Mouse (Mus musculus): Measurements from ENCODE around the gene Rgs8. TPM values are rescaled to one million over a fixed set of nuclear protein-coding genes. Genes with fewer than 3 reads are reported as not detected.

Rgs8 gene
- polyA plus RNA-seq, 1 experiment from 2014 or later: 0.14 TPM

GRCm38 (mm10) chr1:153697581-153698251 lies 44.9 kb downstream of the Rgs8 start:
- no peak for ATAC-seq (ENCODE audit: borderline replicate concordance, extremely low read depth, low FRiP score, low TSS enrichment)
- Histone ChIP-seq H3K4me3 (no peak overlapping the region), H3K36me3 (no peaks in the 10 kb centered on the region), H3K27me3 (peaks cover 4% of the 10 kb centered on the region; the same call in 1 of the 2 replicates), H3K4me1 (no peaks in the 10 kb centered on the region), H3K27ac (no peak overlapping the region), H3K9ac (no peak overlapping the region), H3K4me2 (no peak overlapping the region), H3K9me3 (no peaks in the 10 kb centered on the region)
- 70% methylated on average over 16 of the region's 16 CpGs for WGBS

- Histone ChIP-seq H3K4me1 (peaks cover 2% of the 10 kb centered on the region; the same call in 1 of the 2 replicates), H3K27me3 (peaks cover 4% of the 10 kb centered on the region; the same call in 1 of the 2 replicates), H3K9me3 (no peaks in the 10 kb centered on the region), H3K4me3 (no peak overlapping the region), H3K4me2 (no peak overlapping the region), H3K27ac (no peak overlapping the region), H3K36me3 (no peaks in the 10 kb centered on the region), H3K9ac (no peak overlapping the region)
- no peak for ATAC-seq (ENCODE audit: borderline replicate concordance, extremely low read depth, low FRiP score, low TSS enrichment)
- 58% methylated on average over 7 of the region's 7 CpGs for WGBS
These were observed 45.7 kb downstream of the Rgs8 start for GRCm38 (mm10) chr1:153698311-153699084.

GRCm38 (mm10) chr1:153700448-153701063 lies 47.7 kb downstream of the Rgs8 start:
- Histone ChIP-seq H3K9ac (no peak overlapping the region), H3K36me3 (no peaks in the 10 kb centered on the region), H3K4me3 (no peak overlapping the region), H3K27me3 (peaks cover 4% of the 10 kb centered on the region; the same call in 1 of the 2 replicates), H3K9me3 (no peaks in the 10 kb centered on the region), H3K4me1 (peaks cover 9% of the 10 kb centered on the region), H3K27ac (no peak overlapping the region), H3K4me2 (no peak overlapping the region)
- ATAC-seq (ENCODE audit: borderline replicate concordance, extremely low read depth, low FRiP score, low TSS enrichment): no peak
- 79% methylated on average over 11 of the region's 11 CpGs for WGBS

- peaks cover 4% of the 10 kb centered on the region; the same call in 1 of the 2 replicates for H3K27me3 ChIP-seq
- 76% methylated on average over 1 of the region's 1 CpGs for WGBS
- no peak for ATAC-seq (ENCODE audit: borderline replicate concordance, extremely low read depth, low FRiP score, low TSS enrichment)
- no peaks in the 10 kb centered on the region for H3K36me3 ChIP-seq
- H3K4me3 ChIP-seq: no peak overlapping the region
- peaks cover 9% of the 10 kb centered on the region for H3K4me1 ChIP-seq
- H3K27ac ChIP-seq: no peak overlapping the region
- no peak overlapping the region for H3K9ac ChIP-seq
- no peaks in the 10 kb centered on the region; the same call in 1 of the 2 replicates for H3K9me3 ChIP-seq
- H3K4me2 ChIP-seq: no peak overlapping the region
These were observed 48.6 kb downstream of the Rgs8 start for GRCm38 (mm10) chr1:153701461-153701860.

- no peak for ATAC-seq (ENCODE audit: borderline replicate concordance, extremely low read depth, low FRiP score, low TSS enrichment)
- 73% methylated on average over 8 of the region's 8 CpGs for whole genome bisulfite sequencing
- no peaks in the 10 kb centered on the region; the same call in 1 of the 2 replicates for H3K9me3 ChIP-seq
These were observed 49.5 kb downstream of the Rgs8 start for GRCm38 (mm10) chr1:153702166-153702852.

GRCm38 (mm10) chr1:153702853-153703410 lies 50.1 kb downstream of the Rgs8 start:
- Histone ChIP-seq H3K36me3 (no peaks in the 10 kb centered on the region), H3K9me3 (no peaks in the 10 kb centered on the region; the same call in 1 of the 2 replicates), H3K4me1 (peaks cover 9% of the 10 kb centered on the region), H3K9ac (no peak overlapping the region), H3K4me2 (no peak overlapping the region), H3K27ac (no peak overlapping the region), H3K4me3 (no peak overlapping the region), H3K27me3 (peaks cover 4% of the 10 kb centered on the region; the same call in 1 of the 2 replicates)
- WGBS: 60% methylated on average over 8 of the region's 8 CpGs
- no peak for ATAC-seq (ENCODE audit: borderline replicate concordance, extremely low read depth, low FRiP score, low TSS enrichment)

More at GRCm38 (mm10) chr1:153702166-153702852, 49.5 kb downstream of the Rgs8 start:
- Histone ChIP-seq H3K4me2 (no peak overlapping the region), H3K9ac (no peak overlapping the region), H3K4me1 (peaks cover 9% of the 10 kb centered on the region), H3K27ac (no peak overlapping the region), H3K36me3 (no peaks in the 10 kb centered on the region), H3K27me3 (peaks cover 4% of the 10 kb centered on the region; the same call in 1 of the 2 replicates), H3K4me3 (no peak overlapping the region)

GRCm38 (mm10) chr1:153703445-153703991 lies 50.7 kb downstream of the Rgs8 start:
- no peak overlapping the region for H3K4me2 ChIP-seq
- H3K4me3 ChIP-seq: no peak overlapping the region
- H3K36me3 ChIP-seq: no peaks in the 10 kb centered on the region
- no peak overlapping the region for H3K27ac ChIP-seq
- no peak overlapping the region for H3K9ac ChIP-seq
- WGBS: 11% methylated on average over 12 of the region's 12 CpGs
- H3K27me3 ChIP-seq: peaks cover 4% of the 10 kb centered on the region; the same call in 1 of the 2 replicates
- peaks cover 9% of the 10 kb centered on the region for H3K4me1 ChIP-seq
- no peak for ATAC-seq (ENCODE audit: borderline replicate concordance, extremely low read depth, low FRiP score, low TSS enrichment)
- no peaks in the 10 kb centered on the region; the same call in 1 of the 2 replicates for H3K9me3 ChIP-seq

- H3K27me3 ChIP-seq: peaks cover 4% of the 10 kb centered on the region; the same call in 1 of the 2 replicates
- no peak overlapping the region for H3K27ac ChIP-seq
- no peak overlapping the region for H3K9ac ChIP-seq
- no peaks in the 10 kb centered on the region for H3K36me3 ChIP-seq
- ATAC-seq (ENCODE audit: borderline replicate concordance, extremely low read depth, low FRiP score, low TSS enrichment): no peak
- H3K4me1 ChIP-seq: peaks cover 9% of the 10 kb centered on the region
- no peaks in the 10 kb centered on the region; the same call in 1 of the 2 replicates for H3K9me3 ChIP-seq
- no peak overlapping the region for H3K4me3 ChIP-seq
- WGBS: 16% methylated on average over 7 of the region's 7 CpGs
- no peak overlapping the region for H3K4me2 ChIP-seq
These were observed 51.3 kb downstream of the Rgs8 start for GRCm38 (mm10) chr1:153704174-153704573.

GRCm38 (mm10) chr1:153704996-153705395 lies 52.2 kb downstream of the Rgs8 start:
- Histone ChIP-seq H3K27ac (no peak overlapping the region), H3K27me3 (peaks cover 4% of the 10 kb centered on the region; the same call in 1 of the 2 replicates), H3K9ac (no peak overlapping the region), H3K4me1 (peaks cover 15% of the 10 kb centered on the region), H3K36me3 (no peaks in the 10 kb centered on the region), H3K9me3 (no peaks in the 10 kb centered on the region; the same call in 1 of the 2 replicates), H3K4me2 (no peak overlapping the region), H3K4me3 (no peak overlapping the region)
- no peak for ATAC-seq (ENCODE audit: borderline replicate concordance, extremely low read depth, low FRiP score, low TSS enrichment)
- WGBS: 47% methylated on average over 3 of the region's 3 CpGs

- 78% methylated on average over 5 of the region's 5 CpGs for WGBS
- no peak for ATAC-seq (ENCODE audit: borderline replicate concordance, extremely low read depth, low FRiP score, low TSS enrichment)
- no peaks in the 10 kb centered on the region; the same call in 1 of the 2 replicates for H3K9me3 ChIP-seq
- no peak overlapping the region for H3K9ac ChIP-seq
- H3K27ac ChIP-seq: no peak overlapping the region
- no peak overlapping the region for H3K4me2 ChIP-seq
- H3K27me3 ChIP-seq: no peaks in the 10 kb centered on the region
- H3K4me3 ChIP-seq: no peak overlapping the region
- H3K36me3 ChIP-seq: no peaks in the 10 kb centered on the region
- peaks cover 12% of the 10 kb centered on the region for H3K4me1 ChIP-seq
These were observed 55.8 kb downstream of the Rgs8 start for GRCm38 (mm10) chr1:153708626-153709025.

- WGBS: 29% methylated on average over 5 of the region's 5 CpGs
- Histone ChIP-seq H3K27me3 (no peaks in the 10 kb centered on the region), H3K9me3 (no peaks in the 10 kb centered on the region; the same call in 1 of the 2 replicates), H3K4me1 (peaks cover 5% of the 10 kb centered on the region; the same call in 1 of the 2 replicates), H3K36me3 (no peaks in the 10 kb centered on the region), H3K4me3 (no peak overlapping the region), H3K4me2 (no peak overlapping the region), H3K9ac (no peak overlapping the region), H3K27ac (no peak overlapping the region)
- no peak for ATAC-seq (ENCODE audit: borderline replicate concordance, extremely low read depth, low FRiP score, low TSS enrichment)
These were observed 56.6 kb downstream of the Rgs8 start for GRCm38 (mm10) chr1:153709451-153709850.
